Mouse (Mus musculus): ENCODE measurements around the gene C1ql1. TPM values are rescaled to one million over a fixed set of nuclear protein-coding genes. Genes with fewer than 3 reads are reported as not detected.

Gene C1ql1
- polyA plus RNA-seq, 1 experiment from 2014 or later = 14.3 TPM

- H3K4me3 ChIP-seq (replicated peaks; ENCODE audit: low read depth, low read length) = no peak overlapping the region
- no peaks in the 10 kb centered on the region for H3K27me3 ChIP-seq (ENCODE audit: control insufficient read depth, insufficient read depth, low read length)
- whole genome bisulfite sequencing = 82% methylated on average over 7 of the region's 7 CpGs
- no peaks in the 10 kb centered on the region for H3K4me1 ChIP-seq (ENCODE audit: control insufficient read depth, insufficient read depth, low read length)
- no peaks in the 10 kb centered on the region for H3K9me3 ChIP-seq (ENCODE audit: control insufficient read depth, low read length)
- DNase-seq (no peak), ATAC-seq (ENCODE audit: low FRiP score, low TSS enrichment) (no peak)
- peaks cover 8% of the 10 kb centered on the region; the same call in 1 of the 2 replicates for H3K36me3 ChIP-seq (ENCODE audit: control insufficient read depth, insufficient read depth, low read length)
- H3K9ac ChIP-seq (replicated peaks; ENCODE audit: low read length) = no peak overlapping the region
- H3K4me2 ChIP-seq (ENCODE audit: low read length) = no peak overlapping the region
- H3K27ac ChIP-seq (replicated peaks; ENCODE audit: low read depth, low read length) = no peak overlapping the region
These were observed 42.8 kb downstream of the C1ql1 start for GRCm38 (mm10) chr11:102903654-102904053.

GRCm38 (mm10) chr11:102902107-102902506 is 44.4 kb downstream of the C1ql1 start:
- Histone ChIP-seq H3K4me2 (ENCODE audit: low read length) (no peak overlapping the region), H3K36me3 (ENCODE audit: control insufficient read depth, insufficient read depth, low read length) (peaks cover 3% of the 10 kb centered on the region; the same call in 1 of the 2 replicates), H3K9me3 (ENCODE audit: control insufficient read depth, low read length) (no peaks in the 10 kb centered on the region), H3K27me3 (ENCODE audit: control insufficient read depth, insufficient read depth, low read length) (no peaks in the 10 kb centered on the region), H3K4me1 (ENCODE audit: control insufficient read depth, insufficient read depth, low read length) (no peaks in the 10 kb centered on the region), H3K9ac (replicated peaks; ENCODE audit: low read length) (no peak overlapping the region), H3K4me3 (replicated peaks; ENCODE audit: low read depth, low read length) (no peak overlapping the region), H3K27ac (replicated peaks; ENCODE audit: low read depth, low read length) (no peak overlapping the region)
- DNase-seq (no peak), ATAC-seq (ENCODE audit: low FRiP score, low TSS enrichment) (no peak)
- WGBS = 77% methylated on average over 5 of the region's 5 CpGs

- Histone ChIP-seq H3K9ac (replicated peaks; ENCODE audit: low read length) (no peak overlapping the region), H3K4me1 (ENCODE audit: control insufficient read depth, insufficient read depth, low read length) (no peaks in the 10 kb centered on the region), H3K9me3 (ENCODE audit: control insufficient read depth, low read length) (no peaks in the 10 kb centered on the region), H3K36me3 (ENCODE audit: control insufficient read depth, insufficient read depth, low read length) (no peaks in the 10 kb centered on the region), H3K4me2 (ENCODE audit: low read length) (no peak overlapping the region), H3K27me3 (ENCODE audit: control insufficient read depth, insufficient read depth, low read length) (no peaks in the 10 kb centered on the region), H3K27ac (replicated peaks; ENCODE audit: low read depth, low read length) (no peak overlapping the region), H3K4me3 (replicated peaks; ENCODE audit: low read depth, low read length) (no peak overlapping the region)
- 64% methylated on average over 4 of the region's 4 CpGs for WGBS
- DNase-seq (no peak), ATAC-seq (ENCODE audit: low FRiP score, low TSS enrichment) (no peak)
These were observed 45.3 kb downstream of the C1ql1 start for GRCm38 (mm10) chr11:102901199-102901598.

- WGBS = 11% methylated on average over 7 of the region's 7 CpGs
- ATAC-seq (ENCODE audit: low FRiP score, low TSS enrichment) = peak; percentile 50; the same call in 1 of the 2 replicates
- no peak within 1 kb of the TSS for H3K27ac ChIP-seq (replicated peaks; ENCODE audit: low read depth, low read length)
- H3K4me3 ChIP-seq (replicated peaks; ENCODE audit: low read depth, low read length) = no peak within 1 kb of the TSS
- H3K9me3 ChIP-seq (ENCODE audit: control insufficient read depth, low read length) = no peaks in the 10 kb centered on the region
- H3K9ac ChIP-seq (replicated peaks; ENCODE audit: low read length) = no peak within 1 kb of the TSS
- DNase-seq = peak; percentile 94
- no peaks in the 10 kb centered on the region for H3K27me3 ChIP-seq (ENCODE audit: control insufficient read depth, insufficient read depth, low read length)
- no peak within 1 kb of the TSS for H3K4me2 ChIP-seq (ENCODE audit: low read length)
- H3K4me1 ChIP-seq (ENCODE audit: control insufficient read depth, insufficient read depth, low read length) = no peaks in the 10 kb centered on the region
- no peaks in the 10 kb centered on the region for H3K36me3 ChIP-seq (ENCODE audit: control insufficient read depth, insufficient read depth, low read length)
These were observed 45.7 kb downstream of the C1ql1 start, which contains the start of gene Gfap for GRCm38 (mm10) chr11:102900763-102901162. Gene Gfap (minus strand): TSS chr11:102900912.

GRCm38 (mm10) chr11:102898408-102898807 is 48.1 kb downstream of the C1ql1 start:
- no peak overlapping the region for H3K27ac ChIP-seq (replicated peaks; ENCODE audit: low read depth, low read length)
- peaks cover 17% of the 10 kb centered on the region for H3K27me3 ChIP-seq (ENCODE audit: control insufficient read depth, insufficient read depth, low read length)
- no peak for DNase-seq
- no peak overlapping the region for H3K4me3 ChIP-seq (replicated peaks; ENCODE audit: low read depth, low read length)
- H3K9me3 ChIP-seq (ENCODE audit: control insufficient read depth, low read length) = no peaks in the 10 kb centered on the region
- H3K4me2 ChIP-seq (ENCODE audit: low read length) = no peak overlapping the region
- 64% methylated on average over 9 of the region's 9 CpGs for WGBS
- no peak overlapping the region for H3K9ac ChIP-seq (replicated peaks; ENCODE audit: low read length)
- no peak for ATAC-seq (ENCODE audit: low FRiP score, low TSS enrichment)
- H3K4me1 ChIP-seq (ENCODE audit: control insufficient read depth, insufficient read depth, low read length) = no peaks in the 10 kb centered on the region
- H3K36me3 ChIP-seq (ENCODE audit: control insufficient read depth, insufficient read depth, low read length) = no peaks in the 10 kb centered on the region

- no peak overlapping the region for H3K27ac ChIP-seq (replicated peaks; ENCODE audit: low read depth, low read length)
- no peak overlapping the region for H3K4me2 ChIP-seq (ENCODE audit: low read length)
- no peak overlapping the region for H3K9ac ChIP-seq (replicated peaks; ENCODE audit: low read length)
- no peak overlapping the region for H3K4me3 ChIP-seq (replicated peaks; ENCODE audit: low read depth, low read length)
- peaks cover 26% of the 10 kb centered on the region for H3K27me3 ChIP-seq (ENCODE audit: control insufficient read depth, insufficient read depth, low read length)
- H3K9me3 ChIP-seq (ENCODE audit: control insufficient read depth, low read length) = no peaks in the 10 kb centered on the region
- DNase-seq = no peak
- 0 out of 2 replicates have a peak, but pooled peaks cover 5% of the 10 kb centered on the region for H3K4me1 ChIP-seq (ENCODE audit: control insufficient read depth, insufficient read depth, low read length)
- no peak for ATAC-seq (ENCODE audit: low FRiP score, low TSS enrichment)
- WGBS = 78% methylated on average over 20 of the region's 20 CpGs
- H3K36me3 ChIP-seq (ENCODE audit: control insufficient read depth, insufficient read depth, low read length) = no peaks in the 10 kb centered on the region
These were observed 49.8 kb downstream of the C1ql1 start for GRCm38 (mm10) chr11:102896641-102897040.

- no peaks in the 10 kb centered on the region for H3K9me3 ChIP-seq (ENCODE audit: control insufficient read depth, low read length)
- H3K27ac ChIP-seq (replicated peaks; ENCODE audit: low read depth, low read length) = no peak overlapping the region
- WGBS = 80% methylated on average over 9 of the region's 9 CpGs
- H3K9ac ChIP-seq (replicated peaks; ENCODE audit: low read length) = no peak overlapping the region
- H3K4me3 ChIP-seq (replicated peaks; ENCODE audit: low read depth, low read length) = no peak overlapping the region
- H3K4me2 ChIP-seq (ENCODE audit: low read length) = no peak overlapping the region
- H3K4me1 ChIP-seq (ENCODE audit: control insufficient read depth, insufficient read depth, low read length) = 0 out of 2 replicates have a peak, but pooled peaks cover 5% of the 10 kb centered on the region
- H3K36me3 ChIP-seq (ENCODE audit: control insufficient read depth, insufficient read depth, low read length) = no peaks in the 10 kb centered on the region
- DNase-seq = no peak
- no peak for ATAC-seq (ENCODE audit: low FRiP score, low TSS enrichment)
- peaks cover 26% of the 10 kb centered on the region for H3K27me3 ChIP-seq (ENCODE audit: control insufficient read depth, insufficient read depth, low read length)
These were observed 50.7 kb downstream of the C1ql1 start for GRCm38 (mm10) chr11:102895779-102896178.

- Histone ChIP-seq H3K4me3 (replicated peaks; ENCODE audit: low read depth, low read length) (no peak overlapping the region), H3K27ac (replicated peaks; ENCODE audit: low read depth, low read length) (no peak overlapping the region), H3K9me3 (ENCODE audit: control insufficient read depth, low read length) (no peaks in the 10 kb centered on the region), H3K9ac (replicated peaks; ENCODE audit: low read length) (no peak overlapping the region), H3K36me3 (ENCODE audit: control insufficient read depth, insufficient read depth, low read length) (no peaks in the 10 kb centered on the region), H3K4me1 (ENCODE audit: control insufficient read depth, insufficient read depth, low read length) (0 out of 2 replicates have a peak, but pooled peaks cover 5% of the 10 kb centered on the region), H3K27me3 (ENCODE audit: control insufficient read depth, insufficient read depth, low read length) (peaks cover 27% of the 10 kb centered on the region), H3K4me2 (ENCODE audit: low read length) (no peak overlapping the region)
- WGBS = 89% methylated on average over 4 of the region's 4 CpGs
- ATAC-seq (ENCODE audit: low FRiP score, low TSS enrichment) (no peak), DNase-seq (no peak)
These were observed 51.8 kb downstream of the C1ql1 start for GRCm38 (mm10) chr11:102894716-102895115.

- Histone ChIP-seq H3K4me2 (ENCODE audit: low read length) (peak overlapping the region; percentile 45), H3K4me1 (ENCODE audit: control insufficient read depth, insufficient read depth, low read length) (0 out of 2 replicates have a peak, but pooled peaks cover 5% of the 10 kb centered on the region), H3K4me3 (replicated peaks; ENCODE audit: low read depth, low read length) (peak overlapping the region; percentile 14), H3K9me3 (ENCODE audit: control insufficient read depth, low read length) (no peaks in the 10 kb centered on the region), H3K27me3 (ENCODE audit: control insufficient read depth, insufficient read depth, low read length) (peaks cover 31% of the 10 kb centered on the region), H3K9ac (replicated peaks; ENCODE audit: low read length) (0 out of 2 replicates have a peak overlapping the region, but pooled peaks have one; percentile 16), H3K36me3 (ENCODE audit: control insufficient read depth, insufficient read depth, low read length) (no peaks in the 10 kb centered on the region), H3K27ac (replicated peaks; ENCODE audit: low read depth, low read length) (no peak overlapping the region)
- 3% methylated on average over 43 of the region's 43 CpGs for WGBS
- ATAC-seq (ENCODE audit: low FRiP score, low TSS enrichment) (no peak), DNase-seq (peak; percentile 65)
These were observed 53.4 kb downstream of the C1ql1 start for GRCm38 (mm10) chr11:102893015-102893651.
